24 mouse cellular contexts compared by ENCODE assay signal in the genomic region with DNA sequence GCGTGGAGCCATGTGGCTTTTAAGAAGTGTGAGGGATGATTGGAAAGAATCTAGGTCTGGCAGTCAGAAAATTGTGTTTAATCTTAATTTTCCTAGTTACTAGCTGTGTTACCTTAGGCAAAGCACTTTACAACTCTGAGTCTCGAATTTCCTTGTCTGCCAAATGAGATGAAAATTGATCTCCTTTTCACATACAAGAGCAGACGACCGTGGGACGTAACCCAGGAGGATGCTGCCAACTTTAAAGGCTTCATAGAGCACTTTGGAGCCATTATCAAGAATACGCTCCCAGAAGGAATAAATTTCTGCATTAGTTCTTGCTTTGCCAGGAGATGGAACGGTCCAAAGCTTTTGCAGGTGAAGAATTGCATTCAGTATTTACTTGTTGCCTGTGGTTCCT.
A peak's percentile ranks its signal among the peaks of the same experiment; 100 is the strongest.
DNase-seq lines count a peak whose midpoint lies in the region; ATAC-seq lines count a peak whose summit lies in the region.
"Had no signal": no experiment of that assay in that cellular context is flagged by ENCODE, and none has a peak within 500 bp of the region (broad histone marks: within the 10 kb centered on the region; RNA-seq: fewer than 3 reads in every experiment).

No protein-coding gene starts in this region.

- no peak overlapping the region for H3K4me3 ChIP-seq in embryonic facial prominence, embryonic 14.5 days (ENCODE audit: low read depth, low read length)
- no peak overlapping the region for H3K4me3 ChIP-seq in embryonic facial prominence, embryonic 10.5 days
- no peak overlapping the region for H3K4me3 ChIP-seq in forebrain, embryonic 15.5 days
- H3K4me3 ChIP-seq in forebrain, embryonic 12.5 days (replicated peaks) = no peak overlapping the region
- H3K4me3 ChIP-seq: embryonic facial prominence, embryonic 13.5 days; heart, embryonic 12.5 days; heart, embryonic 15.5 days; hindbrain, embryonic 10.5 days; hindbrain, embryonic 13.5 days; intestine, embryonic 15.5 days had no signal

- no peak overlapping the region for H3K27ac ChIP-seq in embryonic facial prominence, embryonic 14.5 days (replicated peaks; ENCODE audit: low read depth, low read length)
- no peak overlapping the region for H3K27ac ChIP-seq in embryonic facial prominence, embryonic 10.5 days (replicated peaks)
- no peak overlapping the region for H3K27ac ChIP-seq in forebrain, embryonic 15.5 days (replicated peaks)
- H3K27ac ChIP-seq in forebrain, embryonic 12.5 days = no peak overlapping the region
- H3K27ac ChIP-seq: embryonic facial prominence, embryonic 13.5 days; heart, embryonic 15.5 days; hindbrain, embryonic 10.5 days; hindbrain, embryonic 13.5 days; intestine, embryonic 15.5 days had no signal

- no peaks in the 10 kb centered on the region for H3K27me3 ChIP-seq in embryonic facial prominence, embryonic 14.5 days (replicated peaks; ENCODE audit: control insufficient read depth, insufficient read depth, low read length)
- H3K27me3 ChIP-seq in embryonic facial prominence, embryonic 10.5 days (replicated peaks; ENCODE audit: low read depth, poor library complexity, severe bottlenecking) = no peaks in the 10 kb centered on the region
- no peaks in the 10 kb centered on the region for H3K27me3 ChIP-seq in forebrain, embryonic 15.5 days
- H3K27me3 ChIP-seq in forebrain, embryonic 12.5 days = no peaks in the 10 kb centered on the region
- H3K27me3 ChIP-seq: embryonic facial prominence, embryonic 13.5 days; heart, embryonic 12.5 days; heart, embryonic 15.5 days; hindbrain, embryonic 13.5 days; intestine, embryonic 15.5 days had no signal

- H3K4me1 ChIP-seq in embryonic facial prominence, embryonic 14.5 days (ENCODE audit: control insufficient read depth, insufficient read depth, low read length) = no peaks in the 10 kb centered on the region
- H3K4me1 ChIP-seq in embryonic facial prominence, embryonic 10.5 days = peaks cover 4% of the 10 kb centered on the region; the same call in 1 of the 2 replicates
- no peaks in the 10 kb centered on the region for H3K4me1 ChIP-seq in forebrain, embryonic 15.5 days
- no peaks in the 10 kb centered on the region for H3K4me1 ChIP-seq in forebrain, embryonic 12.5 days
- H3K4me1 ChIP-seq: embryonic facial prominence, embryonic 13.5 days; heart, embryonic 12.5 days; heart, embryonic 15.5 days; hindbrain, embryonic 10.5 days; hindbrain, embryonic 13.5 days; intestine, embryonic 15.5 days had no signal

- no peak overlapping the region for H3K4me2 ChIP-seq in embryonic facial prominence, embryonic 14.5 days (ENCODE audit: low read depth, low read length)
- H3K4me2 ChIP-seq in forebrain, embryonic 15.5 days (replicated peaks) = no peak overlapping the region
- H3K4me2 ChIP-seq in forebrain, embryonic 12.5 days = no peak overlapping the region
- H3K4me2 ChIP-seq: embryonic facial prominence, embryonic 13.5 days; heart, embryonic 12.5 days; heart, embryonic 15.5 days; hindbrain, embryonic 13.5 days; intestine, embryonic 15.5 days had no signal

- DNase-seq in embryonic facial prominence, embryonic 14.5 days (ENCODE audit: low spot score) = peak; percentile 12
- no peak for DNase-seq in embryonic facial prominence, embryonic 10.5 days (ENCODE audit: low spot score)
- DNase-seq in brain, embryonic 18.5 days (ENCODE audit: low read depth, low spot score) = peak; percentile 14
- DNase-seq in cerebellum, postnatal 4 days (ENCODE audit: low spot score in 2 of 2) = no peak
- no peak for DNase-seq in liver
- DNase-seq: adrenal gland, postnatal 10 days; adrenal gland, postnatal 36 days; cerebellum, adult 18-20 months; cerebellum, adult 9-10 months; cerebellum, postnatal 14 days; gastrocnemius, postnatal 25 days; heart, adult 18-20 months; heart, postnatal 10 days; heart, postnatal 36 days; kidney, adult 11 months had no signal

- H3K9ac ChIP-seq in embryonic facial prominence, embryonic 14.5 days (ENCODE audit: low read depth, low read length) = no peak overlapping the region
- H3K9ac ChIP-seq in forebrain, embryonic 15.5 days (replicated peaks) = no peak overlapping the region
- H3K9ac ChIP-seq in forebrain, embryonic 12.5 days = no peak overlapping the region
- H3K9ac ChIP-seq: embryonic facial prominence, embryonic 13.5 days; heart, embryonic 12.5 days; heart, embryonic 15.5 days; hindbrain, embryonic 13.5 days; intestine, embryonic 15.5 days had no signal

- 41% methylated on average over 7 of the region's 7 CpGs for WGBS in embryonic facial prominence, embryonic 14.5 days
- WGBS in embryonic facial prominence, embryonic 10.5 days = 61% methylated on average over 7 of the region's 7 CpGs
- 58% methylated on average over 7 of the region's 7 CpGs for WGBS in forebrain, embryonic 15.5 days
- 71% methylated on average over 7 of the region's 7 CpGs for WGBS in forebrain, embryonic 12.5 days

- no peaks in the 10 kb centered on the region for H3K9me3 ChIP-seq in embryonic facial prominence, embryonic 14.5 days (ENCODE audit: control insufficient read depth, low read length)
- H3K9me3 ChIP-seq in embryonic facial prominence, embryonic 10.5 days = no peaks in the 10 kb centered on the region
- no peaks in the 10 kb centered on the region for H3K9me3 ChIP-seq in forebrain, embryonic 15.5 days
- H3K9me3 ChIP-seq in forebrain, embryonic 12.5 days = no peaks in the 10 kb centered on the region
- H3K9me3 ChIP-seq: embryonic facial prominence, embryonic 13.5 days; heart, embryonic 12.5 days; heart, embryonic 15.5 days; hindbrain, embryonic 10.5 days; hindbrain, embryonic 13.5 days; intestine, embryonic 15.5 days had no signal

- ATAC-seq in embryonic facial prominence, embryonic 14.5 days (ENCODE audit: low read depth) = no peak
- peak; percentile 55; the same call in 1 of the 2 replicates for ATAC-seq in forebrain, embryonic 15.5 days (replicated peaks)
- ATAC-seq in forebrain, embryonic 12.5 days (ENCODE audit: low FRiP score) = no peak
- ATAC-seq: hindbrain, embryonic 16.5 days; intestine, embryonic 15.5 days had no signal

- H3K36me3 ChIP-seq in embryonic facial prominence, embryonic 14.5 days (ENCODE audit: control insufficient read depth, insufficient read depth, low read length) = no peaks in the 10 kb centered on the region
- no peaks in the 10 kb centered on the region for H3K36me3 ChIP-seq in embryonic facial prominence, embryonic 10.5 days (replicated peaks)
- H3K36me3 ChIP-seq in forebrain, embryonic 15.5 days = no peaks in the 10 kb centered on the region
- no peaks in the 10 kb centered on the region for H3K36me3 ChIP-seq in forebrain, embryonic 12.5 days (replicated peaks)
- H3K36me3 ChIP-seq: embryonic facial prominence, embryonic 13.5 days; heart, embryonic 12.5 days; heart, embryonic 15.5 days; hindbrain, embryonic 10.5 days; hindbrain, embryonic 13.5 days; intestine, embryonic 15.5 days had no signal

Comparison
In these comparisons a context has a peak if more than half of its experiments do, and no peak if none do; other contexts are left out.
1. DNase-seq: peak in embryonic facial prominence, embryonic 14.5 days (single experiment) and brain, embryonic 18.5 days (single experiment); none in embryonic facial prominence, embryonic 10.5 days (single experiment), cerebellum, postnatal 4 days (0 of 2) and liver (single experiment).